Mouse (Mus musculus): ENCODE results near the gene Nudt9. TPM values are rescaled to one million over a fixed set of nuclear protein-coding genes. Genes with fewer than 3 reads are reported as not detected.

The Nudt9 gene
- polyA plus RNA-seq, 1 experiment from 2014 or later, result 66.1 TPM

DNA sequence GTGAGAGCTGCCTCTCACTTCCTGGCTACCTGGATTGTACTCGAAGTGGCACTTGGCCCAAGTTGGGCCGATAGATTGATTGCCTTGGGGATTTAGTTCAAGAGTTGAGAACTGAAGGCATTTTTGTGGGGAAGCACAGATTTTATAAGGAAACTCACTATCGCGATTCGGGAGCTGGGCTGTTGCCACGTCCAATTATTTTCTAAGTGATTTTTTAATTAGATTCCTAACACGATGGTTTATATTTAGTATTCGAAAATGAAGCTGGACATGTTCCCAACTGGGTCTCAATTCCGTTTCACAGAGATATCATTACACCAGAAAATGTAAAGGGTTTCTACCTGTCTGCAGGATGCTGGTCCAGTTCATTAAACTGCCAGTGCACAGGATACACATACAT lies 39.3 kb downstream of the Nudt9 start:
- peaks cover 6% of the 10 kb centered on the region; the same call in 1 of the 2 replicates for H3K36me3 ChIP-seq (ENCODE audit: control insufficient read depth, insufficient read depth, low read length)
- no peak overlapping the region for H3K9ac ChIP-seq (replicated peaks; ENCODE audit: low read depth, low read length)
- no peak overlapping the region for H3K27ac ChIP-seq (ENCODE audit: low read depth, low read length)
- 88% methylated on average over 9 of the region's 9 CpGs for WGBS
- no peaks in the 10 kb centered on the region for H3K4me1 ChIP-seq (ENCODE audit: control insufficient read depth, insufficient read depth, low read length)
- H3K4me2 ChIP-seq (ENCODE audit: low read depth, low read length), result no peak overlapping the region
- H3K27me3 ChIP-seq (ENCODE audit: control insufficient read depth, insufficient read depth, low read length), result no peaks in the 10 kb centered on the region
- H3K9me3 ChIP-seq (ENCODE audit: control insufficient read depth, low read length), result no peaks in the 10 kb centered on the region
- H3K4me3 ChIP-seq (ENCODE audit: low read depth, low read length), result no peak overlapping the region
- ATAC-seq (ENCODE audit: low read depth), result no peak

DNA sequence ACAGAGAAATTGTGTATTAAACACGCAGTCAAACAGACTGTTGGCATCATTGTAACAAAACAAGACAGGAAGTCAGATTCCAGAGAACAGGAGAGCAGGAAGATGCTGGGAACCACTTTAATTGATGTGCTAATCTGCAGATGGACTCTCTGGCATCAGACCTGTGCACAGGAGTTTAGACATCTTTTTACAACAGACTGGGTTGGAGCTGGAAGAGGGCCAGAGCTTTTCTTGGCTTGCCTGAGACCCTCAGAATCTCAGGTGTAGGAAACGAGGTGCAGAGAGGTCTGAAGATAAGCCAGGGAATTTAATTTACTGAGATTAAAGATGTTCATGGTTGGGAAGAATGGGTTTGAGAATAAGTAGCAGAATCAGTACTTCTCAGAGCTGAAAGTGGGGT lies 43.6 kb downstream of the Nudt9 start:
- no peaks in the 10 kb centered on the region for H3K9me3 ChIP-seq (ENCODE audit: control insufficient read depth, low read length)
- H3K36me3 ChIP-seq (ENCODE audit: control insufficient read depth, insufficient read depth, low read length), result 0 out of 2 replicates have a peak, but pooled peaks cover 6% of the 10 kb centered on the region
- ATAC-seq (ENCODE audit: low read depth), result no peak
- no peak overlapping the region for H3K27ac ChIP-seq (ENCODE audit: low read depth, low read length)
- H3K4me1 ChIP-seq (ENCODE audit: control insufficient read depth, insufficient read depth, low read length), result no peaks in the 10 kb centered on the region
- H3K9ac ChIP-seq (replicated peaks; ENCODE audit: low read depth, low read length), result no peak overlapping the region
- no peak overlapping the region for H3K4me3 ChIP-seq (ENCODE audit: low read depth, low read length)
- H3K4me2 ChIP-seq (ENCODE audit: low read depth, low read length), result no peak overlapping the region
- no peaks in the 10 kb centered on the region for H3K27me3 ChIP-seq (ENCODE audit: control insufficient read depth, insufficient read depth, low read length)
- WGBS, result 91% methylated on average over 2 of the region's 2 CpGs

DNA sequence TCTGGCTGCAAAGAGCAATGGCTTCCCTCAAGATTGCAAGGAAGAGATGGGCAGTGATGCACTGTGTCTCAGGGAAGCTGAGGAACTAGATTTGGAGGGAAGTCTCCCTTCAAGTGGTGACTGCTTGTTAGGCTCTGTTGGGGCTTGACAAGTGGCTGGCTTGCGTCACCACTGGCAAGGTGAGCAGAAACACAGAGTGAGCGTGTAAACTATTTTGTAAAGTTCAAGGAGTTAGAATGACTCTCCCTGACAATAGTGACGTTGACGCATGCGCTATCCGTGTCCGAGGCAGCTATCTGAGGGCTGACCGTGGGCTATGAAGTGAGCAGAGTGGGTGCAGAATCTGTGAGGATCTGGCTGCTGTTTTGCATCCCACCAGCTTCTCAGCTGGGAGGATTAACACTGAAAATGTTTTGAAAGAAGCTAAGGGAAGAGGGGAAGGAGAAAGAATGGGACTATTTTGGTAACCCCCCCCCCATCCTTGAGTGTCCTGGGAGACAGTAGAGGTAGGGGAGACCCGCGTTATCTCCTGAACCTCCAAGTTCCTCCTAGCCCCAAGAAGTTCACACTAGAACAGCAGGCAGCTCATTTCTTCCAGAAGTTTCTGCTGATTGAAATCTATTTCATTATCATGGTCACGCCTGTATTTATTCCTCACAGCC lies 49.4 kb downstream of the Nudt9 start:
- Histone ChIP-seq H3K9me3 (ENCODE audit: control insufficient read depth, low read length) (no peaks in the 10 kb centered on the region), H3K27me3 (ENCODE audit: control insufficient read depth, insufficient read depth, low read length) (no peaks in the 10 kb centered on the region), H3K27ac (ENCODE audit: low read depth, low read length) (no peak overlapping the region), H3K36me3 (ENCODE audit: control insufficient read depth, insufficient read depth, low read length) (no peaks in the 10 kb centered on the region), H3K9ac (replicated peaks; ENCODE audit: low read depth, low read length) (no peak overlapping the region), H3K4me1 (ENCODE audit: control insufficient read depth, insufficient read depth, low read length) (no peaks in the 10 kb centered on the region), H3K4me3 (ENCODE audit: low read depth, low read length) (no peak overlapping the region), H3K4me2 (ENCODE audit: low read depth, low read length) (no peak overlapping the region)
- no peak for ATAC-seq (ENCODE audit: low read depth)
- WGBS, result 92% methylated on average over 11 of the region's 11 CpGs

DNA sequence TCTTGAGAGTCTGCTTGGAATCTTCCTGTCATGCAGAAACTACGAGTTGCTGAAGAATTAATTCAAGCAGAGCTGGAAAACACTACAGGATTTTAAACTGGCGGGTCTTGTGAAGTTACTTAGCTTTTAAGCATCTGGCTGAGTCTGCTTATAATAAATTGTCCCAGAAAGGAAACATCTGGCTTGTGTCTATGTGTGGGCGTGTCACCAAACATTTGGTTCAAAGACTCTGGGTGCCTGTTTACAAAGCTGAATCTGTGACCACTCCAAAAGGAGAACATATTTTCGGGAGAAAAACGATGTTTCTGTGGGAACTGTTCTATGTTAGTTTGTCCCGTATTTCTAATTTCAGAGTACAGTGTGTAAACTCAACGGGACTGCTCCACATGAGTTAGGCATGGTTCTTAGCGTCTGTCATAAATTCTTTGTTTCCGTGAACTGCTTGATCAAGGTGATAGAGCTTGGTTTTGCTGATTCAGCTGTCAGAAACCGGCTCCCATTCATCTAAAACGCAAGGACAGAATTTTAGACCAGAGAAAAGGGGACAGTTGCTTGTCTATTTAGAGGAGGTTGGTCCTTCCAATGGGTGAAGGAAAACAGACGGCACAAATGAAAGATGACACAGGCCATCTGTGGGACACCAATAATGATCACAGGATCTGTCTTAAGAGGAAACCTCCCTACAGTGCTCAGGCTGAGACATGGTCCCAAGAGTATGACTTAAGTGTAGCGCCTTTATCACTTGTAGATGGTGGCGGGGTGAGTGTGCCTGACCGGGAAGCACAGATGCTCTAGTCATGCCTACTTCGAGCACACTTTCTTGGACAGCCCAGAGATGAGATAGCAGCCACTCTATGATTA lies 50.2 kb downstream of the Nudt9 start:
- H3K27ac ChIP-seq (ENCODE audit: low read depth, low read length), result no peak overlapping the region
- H3K9me3 ChIP-seq (ENCODE audit: control insufficient read depth, low read length), result no peaks in the 10 kb centered on the region
- no peak overlapping the region for H3K9ac ChIP-seq (replicated peaks; ENCODE audit: low read depth, low read length)
- H3K36me3 ChIP-seq (ENCODE audit: control insufficient read depth, insufficient read depth, low read length), result no peaks in the 10 kb centered on the region
- WGBS, result 81% methylated on average over 16 of the region's 16 CpGs
- no peak overlapping the region for H3K4me2 ChIP-seq (ENCODE audit: low read depth, low read length)
- no peak overlapping the region for H3K4me3 ChIP-seq (ENCODE audit: low read depth, low read length)
- H3K4me1 ChIP-seq (ENCODE audit: control insufficient read depth, insufficient read depth, low read length), result no peaks in the 10 kb centered on the region
- no peak for ATAC-seq (ENCODE audit: low read depth)
- no peaks in the 10 kb centered on the region for H3K27me3 ChIP-seq (ENCODE audit: control insufficient read depth, insufficient read depth, low read length)

DNA sequence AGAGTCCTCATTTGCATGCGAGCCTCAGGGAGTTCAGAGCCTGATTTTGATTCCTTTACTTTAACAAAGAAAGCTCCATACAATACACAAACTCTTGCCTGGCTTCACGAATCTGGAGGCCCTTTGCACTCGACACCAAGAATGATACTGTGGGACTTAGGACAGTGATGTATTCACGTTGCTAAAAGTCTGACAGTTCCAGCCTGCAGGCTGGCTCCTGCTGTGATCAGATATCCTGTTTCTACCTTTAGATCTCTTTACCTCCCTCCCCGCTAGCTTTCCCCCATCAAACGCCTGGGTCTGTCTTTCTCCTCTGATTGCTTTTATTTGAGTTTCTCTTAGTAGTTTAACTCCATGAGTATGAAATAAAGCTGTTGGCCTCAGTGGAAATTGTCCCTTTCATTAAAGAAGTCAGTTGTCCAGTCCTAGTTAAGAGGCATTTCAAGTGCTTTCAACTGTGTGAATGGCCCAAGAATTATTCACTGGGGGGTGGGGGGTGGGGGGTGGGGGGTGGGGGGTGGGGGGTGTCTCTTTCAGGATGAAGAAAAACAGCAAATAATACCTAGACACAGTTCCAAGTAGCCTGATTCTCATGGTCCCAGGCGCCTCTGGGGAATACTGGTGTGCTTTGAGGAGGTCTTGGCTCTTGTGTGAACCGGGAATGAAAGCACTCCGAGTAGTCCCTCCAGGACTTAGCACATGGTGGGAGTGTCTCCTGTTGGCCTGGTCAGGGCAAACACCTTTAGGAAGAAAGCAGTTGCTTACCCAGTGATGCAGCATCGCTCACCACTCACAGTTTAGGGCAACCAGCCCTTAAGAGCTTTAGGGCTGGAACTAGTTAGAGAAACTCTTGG lies 55.8 kb downstream of the Nudt9 start:
- 10% methylated on average over 10 of the region's 10 CpGs for WGBS

DNA sequence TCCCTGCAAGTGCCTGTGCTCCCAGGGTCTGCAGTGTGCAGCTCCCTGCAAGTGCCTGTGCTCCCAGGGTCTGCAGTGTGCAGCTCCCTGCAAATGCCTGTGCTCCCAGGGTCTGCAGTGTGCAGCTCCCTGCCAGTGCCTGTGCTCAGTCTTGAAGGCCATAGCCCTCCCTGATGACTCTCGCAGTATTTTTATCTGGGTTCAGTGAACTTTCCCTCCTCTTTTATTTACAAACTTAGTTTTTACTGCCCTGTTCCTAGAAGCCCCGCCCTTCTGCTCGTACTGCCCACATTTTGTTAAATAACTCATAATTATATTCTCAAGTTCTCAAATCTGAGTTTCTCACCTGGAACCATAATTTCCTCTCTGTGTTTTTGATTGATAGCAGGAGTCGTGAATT lies 57.1 kb downstream of the Nudt9 start:
- no peak overlapping the region for H3K4me3 ChIP-seq (ENCODE audit: low read depth, low read length)
- WGBS, result 72% methylated on average over 4 of the region's 4 CpGs
- no peaks in the 10 kb centered on the region for H3K27me3 ChIP-seq (ENCODE audit: control insufficient read depth, insufficient read depth, low read length)
- H3K4me1 ChIP-seq (ENCODE audit: control insufficient read depth, insufficient read depth, low read length), result peaks cover 9% of the 10 kb centered on the region; the same call in 1 of the 2 replicates
- no peak overlapping the region for H3K9ac ChIP-seq (replicated peaks; ENCODE audit: low read depth, low read length)
- H3K36me3 ChIP-seq (ENCODE audit: control insufficient read depth, insufficient read depth, low read length), result no peaks in the 10 kb centered on the region
- ATAC-seq (ENCODE audit: low read depth), result no peak
- no peak overlapping the region for H3K27ac ChIP-seq (ENCODE audit: low read depth, low read length)
- H3K9me3 ChIP-seq (ENCODE audit: control insufficient read depth, low read length), result no peaks in the 10 kb centered on the region
- no peak overlapping the region for H3K4me2 ChIP-seq (ENCODE audit: low read depth, low read length)

More for the DNA sequence above, 55.8 kb downstream of the Nudt9 start:
- Histone ChIP-seq H3K4me3 (ENCODE audit: low read depth, low read length) (no peak overlapping the region), H3K27me3 (ENCODE audit: control insufficient read depth, insufficient read depth, low read length) (no peaks in the 10 kb centered on the region), H3K36me3 (ENCODE audit: control insufficient read depth, insufficient read depth, low read length) (no peaks in the 10 kb centered on the region), H3K27ac (ENCODE audit: low read depth, low read length) (peak overlapping the region; percentile 34; the same call in 1 of the 2 replicates), H3K9me3 (ENCODE audit: control insufficient read depth, low read length) (no peaks in the 10 kb centered on the region), H3K9ac (replicated peaks; ENCODE audit: low read depth, low read length) (no peak overlapping the region), H3K4me1 (ENCODE audit: control insufficient read depth, insufficient read depth, low read length) (0 out of 2 replicates have a peak, but pooled peaks cover 2% of the 10 kb centered on the region), H3K4me2 (ENCODE audit: low read depth, low read length) (no peak overlapping the region)
- peak; percentile 69 for ATAC-seq (ENCODE audit: low read depth)

DNA sequence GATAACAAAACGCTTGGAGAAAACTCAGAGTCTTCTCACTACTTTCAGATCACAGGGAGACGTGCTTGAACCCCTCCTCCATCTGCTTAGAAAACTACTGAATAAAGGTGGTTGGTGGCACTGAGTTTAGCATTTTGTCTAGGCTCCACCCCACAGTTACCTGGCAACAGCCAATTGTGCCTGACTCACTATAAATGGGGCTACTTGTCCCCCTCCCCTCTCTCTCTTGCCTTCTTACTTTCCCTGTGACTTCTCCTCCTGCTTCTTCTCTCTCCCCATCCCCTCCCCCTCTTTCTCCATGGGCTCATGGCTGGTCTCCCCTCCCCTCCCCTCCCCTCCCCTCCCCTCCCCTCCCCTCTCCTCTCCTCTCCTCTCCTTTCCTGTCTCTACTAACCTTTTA lies 58.0 kb downstream of the Nudt9 start:
- WGBS, result 34% methylated on average over 2 of the region's 2 CpGs
- H3K4me3 ChIP-seq (ENCODE audit: low read depth, low read length), result no peak overlapping the region
- H3K9me3 ChIP-seq (ENCODE audit: control insufficient read depth, low read length), result no peaks in the 10 kb centered on the region
- peaks cover 18% of the 10 kb centered on the region for H3K4me1 ChIP-seq (ENCODE audit: control insufficient read depth, insufficient read depth, low read length)
- no peaks in the 10 kb centered on the region for H3K27me3 ChIP-seq (ENCODE audit: control insufficient read depth, insufficient read depth, low read length)
- no peaks in the 10 kb centered on the region for H3K36me3 ChIP-seq (ENCODE audit: control insufficient read depth, insufficient read depth, low read length)
- no peak overlapping the region for H3K4me2 ChIP-seq (ENCODE audit: low read depth, low read length)
- no peak overlapping the region for H3K9ac ChIP-seq (replicated peaks; ENCODE audit: low read depth, low read length)
- ATAC-seq (ENCODE audit: low read depth), result no peak
- H3K27ac ChIP-seq (ENCODE audit: low read depth, low read length), result no peak overlapping the region

DNA sequence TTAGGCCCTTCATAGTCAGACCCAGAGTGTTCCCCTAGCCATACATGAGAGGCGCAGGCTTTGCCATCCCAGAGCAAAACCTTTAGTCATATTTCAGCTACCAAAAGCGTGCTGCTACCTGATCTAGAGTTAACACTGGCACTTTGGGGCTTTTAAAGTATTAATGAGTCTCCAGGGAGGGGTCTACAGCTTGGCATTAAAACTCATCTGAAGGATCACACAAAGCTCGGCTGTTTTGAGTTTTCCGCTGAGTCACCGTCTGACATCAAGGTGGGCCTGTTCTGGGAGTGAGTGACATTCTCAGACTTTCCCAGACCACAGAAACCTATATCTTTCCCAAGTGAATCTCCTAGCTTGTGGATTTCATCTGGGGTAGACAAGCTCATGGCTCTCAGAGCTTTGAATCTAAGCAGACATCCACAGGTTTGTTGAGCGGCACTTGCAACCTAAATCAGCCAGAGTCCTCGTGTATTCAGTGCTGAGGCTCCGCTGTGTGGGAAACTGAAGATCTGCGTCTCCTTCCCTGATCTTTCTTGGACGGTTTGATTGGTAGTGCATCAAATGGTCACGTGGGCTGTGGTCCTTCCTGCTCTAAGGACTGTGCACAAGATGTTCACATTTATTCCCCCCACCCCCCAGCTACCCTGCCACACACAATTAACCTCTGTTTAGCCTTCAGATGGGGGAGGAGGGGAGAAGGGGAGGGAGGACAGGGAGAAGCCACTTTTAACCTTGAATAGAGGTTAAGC lies 62.2 kb downstream of the Nudt9 start:
- no peaks in the 10 kb centered on the region for H3K9me3 ChIP-seq (ENCODE audit: control insufficient read depth, low read length)
- peak; percentile 45 for ATAC-seq (ENCODE audit: low read depth)
- H3K27ac ChIP-seq (ENCODE audit: low read depth, low read length), result peak overlapping the region; percentile 89
- no peaks in the 10 kb centered on the region for H3K36me3 ChIP-seq (ENCODE audit: control insufficient read depth, insufficient read depth, low read length)
- H3K4me2 ChIP-seq (ENCODE audit: low read depth, low read length), result peak overlapping the region; percentile 39
- H3K27me3 ChIP-seq (ENCODE audit: control insufficient read depth, insufficient read depth, low read length), result no peaks in the 10 kb centered on the region
- 0 out of 2 replicates have a peak overlapping the region, but pooled peaks have one; percentile 3 for H3K9ac ChIP-seq (replicated peaks; ENCODE audit: low read depth, low read length)
- peak overlapping the region; percentile 24; the same call in 1 of the 2 replicates for H3K4me3 ChIP-seq (ENCODE audit: low read depth, low read length)
- peaks cover 32% of the 10 kb centered on the region for H3K4me1 ChIP-seq (ENCODE audit: control insufficient read depth, insufficient read depth, low read length)
- WGBS, result 31% methylated on average over 11 of the region's 11 CpGs

Data from neural tube, embryonic 14.5 days (tissue).